Mouse (Mus musculus): ENCODE results near the gene Adamts17. TPM values are rescaled to one million over a fixed set of nuclear protein-coding genes. Genes with fewer than 3 reads are reported as not detected.

The Adamts17 gene
- total and polyA plus RNA-seq, 3 experiments, result not detected

GRCm38 (mm10) chr7:66871520-66871919 lies 32.0 kb downstream of the Adamts17 start:
- in situ Hi-C loops (cut with MboI; ENCODE audit: low pct_ligation_motif_present, low pct_unique_long_range_greater_than_20kb, low sequenced_read_pairs), result no loop called here
- no peak overlapping the region for H3K9ac ChIP-seq (ENCODE audit: insufficient read depth, low read depth)
- DNase-seq (ENCODE audit: extremely low read depth), result no peak
- no peak overlapping the region for H3K4me3 ChIP-seq (replicated peaks in 1 of 3; ENCODE audit: low read depth in 2 of 3, low read length in 2 of 3, poor library complexity in 1 of 3)
- no peaks in the 10 kb centered on the region for H3K9me3 ChIP-seq (replicated peaks; ENCODE audit: low read length)
- H3K4me1 ChIP-seq (ENCODE audit: control insufficient read depth in 1 of 2, insufficient read depth in 2 of 2), result no peaks in the 10 kb centered on the region
- no peaks in the 10 kb centered on the region for H3K79me2 ChIP-seq (replicated peaks; ENCODE audit: control insufficient read depth, extremely low read depth, insufficient read depth, poor library complexity, severe bottlenecking)
- H3K4me2 ChIP-seq (ENCODE audit: insufficient read depth, low read depth, poor library complexity, severe bottlenecking), result no peak overlapping the region
- H3K27ac ChIP-seq (ENCODE audit: insufficient read depth, low read depth), result no peak overlapping the region
- H3K36me3 ChIP-seq (replicated peaks in 1 of 2; ENCODE audit: control insufficient read depth in 1 of 2, insufficient read depth in 1 of 2, low read length in 1 of 2), result no peaks in the 10 kb centered on the region
- dilution Hi-C loops (cut with MboI; ENCODE audit: extremely low pct_ligation_motif_present, extremely low pct_unique_long_range_greater_than_20kb, low sequenced_read_pairs), result no loop called here
- H3K27me3 ChIP-seq (replicated peaks), result peaks cover 71% of the 10 kb centered on the region
- no peak for TF ChIP-seq CHD1 (IDR thresholded peaks at IDR 0.05; ENCODE audit: low read depth, low read length)
- TF ChIP-seq CHD2 (IDR thresholded peaks at IDR 0.05; ENCODE audit: low read length), result no peak
- no peak for TF ChIP-seq MAZ (IDR thresholded peaks at IDR 0.05; ENCODE audit: low read depth, low read length)
- no peak for TF ChIP-seq RAD21 (IDR thresholded peaks at IDR 0.05; ENCODE audit: low read depth, low read length)
- no peak for TF ChIP-seq TCF12 (IDR thresholded peaks at IDR 0.05; ENCODE audit: low read depth, low read length)
- no peak for TF ChIP-seq UBTF (IDR thresholded peaks at IDR 0.05; ENCODE audit: low read depth, low read length)
- TF ChIP-seq PAX5 (IDR thresholded peaks at IDR 0.05; ENCODE audit: low read length), result no peak
- no peak for TF ChIP-seq USF2 (conservative IDR thresholded peaks at IDR 0.05; ENCODE audit: low read depth, low read length)
- TF ChIP-seq POLR2A (IDR thresholded peaks at IDR 0.05; ENCODE audit: low read depth, low read length), result no peak
- no peak for TF ChIP-seq POLR2AphosphoS2 (IDR thresholded peaks at IDR 0.05; ENCODE audit: low read depth, low read length)
- TF ChIP-seq CTCF (conservative IDR thresholded peaks at IDR 0.05 in 1 of 2, IDR thresholded peaks at IDR 0.05 in 1 of 2; ENCODE audit: low read depth in 2 of 2, low read length in 2 of 2), result no peak
- TF ChIP-seq E2F4 (IDR thresholded peaks at IDR 0.05; ENCODE audit: insufficient replicate concordance, low read depth, low read length), result no peak
- TF ChIP-seq MAFK (IDR thresholded peaks at IDR 0.05; ENCODE audit: insufficient replicate concordance, low read length), result no peak
- no peak for TF ChIP-seq ETS1 (conservative IDR thresholded peaks at IDR 0.05; ENCODE audit: low read depth, low read length)
- TF ChIP-seq JUND (conservative IDR thresholded peaks at IDR 0.05; ENCODE audit: low read depth, low read length), result no peak
- no peak for TF ChIP-seq MEF2A (IDR thresholded peaks at IDR 0.05; ENCODE audit: borderline replicate concordance, low read depth, low read length)
- no peak for TF ChIP-seq MYC (IDR thresholded peaks at IDR 0.05; ENCODE audit: low read depth, low read length)
- TF ChIP-seq NRF1 (IDR thresholded peaks at IDR 0.05; ENCODE audit: low read depth, low read length), result no peak

GRCm38 (mm10) chr7:66871940-66872511 lies 32.5 kb downstream of the Adamts17 start:
- in situ Hi-C loops (cut with MboI; ENCODE audit: low pct_ligation_motif_present, low pct_unique_long_range_greater_than_20kb, low sequenced_read_pairs) (no loop called here), dilution Hi-C loops (cut with MboI; ENCODE audit: extremely low pct_ligation_motif_present, extremely low pct_unique_long_range_greater_than_20kb, low sequenced_read_pairs) (no loop called here)
- Histone ChIP-seq H3K4me1 (ENCODE audit: control insufficient read depth in 1 of 2, insufficient read depth in 2 of 2) (no peaks in the 10 kb centered on the region), H3K9me3 (replicated peaks; ENCODE audit: low read length) (no peaks in the 10 kb centered on the region), H3K27me3 (replicated peaks) (peaks cover 70% of the 10 kb centered on the region), H3K4me2 (ENCODE audit: insufficient read depth, low read depth, poor library complexity, severe bottlenecking) (no peak overlapping the region), H3K4me3 (replicated peaks in 1 of 3; ENCODE audit: low read depth in 2 of 3, low read length in 2 of 3, poor library complexity in 1 of 3) (no peak overlapping the region), H3K36me3 (replicated peaks in 1 of 2; ENCODE audit: control insufficient read depth in 1 of 2, insufficient read depth in 1 of 2, low read length in 1 of 2) (no peaks in the 10 kb centered on the region), H3K9ac (ENCODE audit: insufficient read depth, low read depth) (no peak overlapping the region), H3K27ac (ENCODE audit: insufficient read depth, low read depth) (no peak overlapping the region), H3K79me2 (replicated peaks; ENCODE audit: control insufficient read depth, extremely low read depth, insufficient read depth, poor library complexity, severe bottlenecking) (no peaks in the 10 kb centered on the region)
- no peak for DNase-seq (ENCODE audit: extremely low read depth)
- TF ChIP-seq TCF12 (IDR thresholded peaks at IDR 0.05; ENCODE audit: low read depth, low read length) (no peak), UBTF (IDR thresholded peaks at IDR 0.05; ENCODE audit: low read depth, low read length) (no peak), CHD1 (IDR thresholded peaks at IDR 0.05; ENCODE audit: low read depth, low read length) (no peak), ZC3H11A (IDR thresholded peaks at IDR 0.05; ENCODE audit: low read depth, low read length) (no peak), HCFC1 (IDR thresholded peaks at IDR 0.05; ENCODE audit: low read depth, low read length) (no peak)
